Mouse (Mus musculus) spleen, postnatal 4 days (tissue): ENCODE measurements at regions not wholly inside any gene's neighbourhood (a gene's known extent, or its start where the extent isn't known, plus 50 kb on each side); places are given as distances from the start of the nearest gene placed in this dataset.

ENCODE experiments used
- DNase-seq, 2 experiments: peaks; one replicate each; pipeline ENCODE4 v3.0.0; 2022; ENCODE audit warnings: low spot score in 2 of 2

DNA sequence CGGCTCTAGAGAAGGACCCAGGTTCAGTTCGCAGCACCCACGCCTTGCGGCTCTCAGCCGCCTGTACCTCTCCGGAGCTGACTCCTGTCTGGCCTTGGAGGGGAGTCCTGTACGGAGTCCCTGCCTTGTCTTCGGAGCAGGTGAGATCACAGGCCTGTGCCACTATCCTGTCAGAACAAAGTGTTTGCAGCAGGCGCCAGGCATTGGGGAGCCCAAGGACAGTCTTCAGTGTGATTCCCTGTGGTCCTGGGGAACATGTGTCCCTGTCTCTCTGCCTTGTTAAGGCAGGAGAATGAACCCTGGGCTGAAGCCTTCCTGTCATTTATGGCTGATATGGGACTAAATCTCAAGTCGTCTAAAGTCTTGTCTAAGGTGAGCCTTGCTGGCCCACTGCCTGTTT, 176.5 kb downstream of the Vrk1 start:
- DNase-seq = no peak

GRCm38 (mm10) chr12:106191771-106192170, 181.7 kb downstream of the Vrk1 start:
- DNase-seq = no peak

- no peak for DNase-seq
Observed at GRCm38 (mm10) chr12:106199302-106199701, 189.3 kb downstream of the Vrk1 start.

GRCm38 (mm10) chr12:106203526-106203925, 193.5 kb downstream of the Vrk1 start:
- DNase-seq = no peak

GRCm38 (mm10) chr12:106210959-106211358, 200.9 kb downstream of the Vrk1 start:
- no peak for DNase-seq

DNA sequence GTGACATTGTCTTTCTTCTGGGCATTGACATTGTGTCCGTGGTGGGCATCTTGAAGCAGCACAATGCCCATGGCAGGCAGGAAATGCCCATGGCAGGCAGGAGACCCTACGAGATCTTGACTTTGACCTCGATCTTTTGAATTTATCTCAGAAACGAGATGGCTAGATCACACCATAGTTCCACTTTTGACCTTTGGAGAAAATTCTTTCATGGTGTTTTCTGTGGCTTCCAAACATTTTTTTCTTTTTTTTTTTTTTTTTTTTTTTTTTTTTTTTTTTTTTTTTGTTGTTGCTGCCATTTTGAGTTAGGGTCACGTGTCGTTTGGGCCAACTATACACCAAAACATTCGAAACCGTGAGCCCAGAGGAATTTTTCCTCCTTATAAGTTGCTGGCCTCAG, 201.5 kb downstream of the Vrk1 start:
- no peak for DNase-seq

GRCm38 (mm10) chr12:106212397-106212796, 202.4 kb downstream of the Vrk1 start:
- DNase-seq = no peak

- DNase-seq = no peak
Observed at GRCm38 (mm10) chr12:106220071-106220470, 210.0 kb downstream of the Vrk1 start.

- no peak for DNase-seq
Observed at GRCm38 (mm10) chr12:106226276-106226675, 216.2 kb downstream of the Vrk1 start.

DNA sequence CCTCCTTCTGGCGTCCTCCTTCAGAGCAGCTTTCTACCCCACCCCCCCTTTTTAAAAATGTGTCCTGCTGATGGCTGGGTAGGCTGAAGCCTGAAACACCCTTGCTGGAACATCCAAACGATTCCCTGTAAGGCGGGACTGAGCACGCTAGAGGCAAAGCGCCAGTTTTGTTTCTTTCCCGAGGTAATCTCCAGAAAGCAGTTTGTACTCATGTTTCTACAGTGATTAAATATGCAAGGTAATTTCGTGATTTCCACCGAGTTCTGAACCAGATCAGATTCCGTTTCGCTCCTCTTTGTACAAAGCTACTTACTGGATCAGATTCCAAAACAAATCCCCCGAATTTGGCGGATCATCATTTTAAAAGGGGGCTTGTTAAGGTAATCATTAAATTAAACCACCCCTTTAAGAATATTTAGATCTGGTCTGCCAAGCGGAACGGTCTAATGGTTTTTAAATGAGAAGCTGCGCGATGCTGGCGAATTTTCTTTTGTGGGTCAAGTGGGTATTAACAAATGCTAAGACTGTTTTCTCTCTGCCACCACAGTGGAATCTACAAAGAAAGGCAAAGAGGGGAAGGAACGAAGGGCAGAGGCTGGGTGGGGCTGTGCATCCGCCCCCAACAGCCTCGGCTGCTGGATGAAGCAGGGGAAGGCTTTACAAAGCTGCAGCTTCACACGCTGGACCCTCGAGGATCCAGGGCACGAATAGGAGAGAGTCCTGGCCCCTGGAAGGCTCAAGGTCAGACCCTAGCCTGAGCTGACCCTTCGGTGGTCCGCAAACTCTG, 216.9 kb downstream of the Vrk1 start:
- no peak for DNase-seq

GRCm38 (mm10) chr12:106227563-106227840, 217.5 kb downstream of the Vrk1 start:
- DNase-seq = no peak

DNA sequence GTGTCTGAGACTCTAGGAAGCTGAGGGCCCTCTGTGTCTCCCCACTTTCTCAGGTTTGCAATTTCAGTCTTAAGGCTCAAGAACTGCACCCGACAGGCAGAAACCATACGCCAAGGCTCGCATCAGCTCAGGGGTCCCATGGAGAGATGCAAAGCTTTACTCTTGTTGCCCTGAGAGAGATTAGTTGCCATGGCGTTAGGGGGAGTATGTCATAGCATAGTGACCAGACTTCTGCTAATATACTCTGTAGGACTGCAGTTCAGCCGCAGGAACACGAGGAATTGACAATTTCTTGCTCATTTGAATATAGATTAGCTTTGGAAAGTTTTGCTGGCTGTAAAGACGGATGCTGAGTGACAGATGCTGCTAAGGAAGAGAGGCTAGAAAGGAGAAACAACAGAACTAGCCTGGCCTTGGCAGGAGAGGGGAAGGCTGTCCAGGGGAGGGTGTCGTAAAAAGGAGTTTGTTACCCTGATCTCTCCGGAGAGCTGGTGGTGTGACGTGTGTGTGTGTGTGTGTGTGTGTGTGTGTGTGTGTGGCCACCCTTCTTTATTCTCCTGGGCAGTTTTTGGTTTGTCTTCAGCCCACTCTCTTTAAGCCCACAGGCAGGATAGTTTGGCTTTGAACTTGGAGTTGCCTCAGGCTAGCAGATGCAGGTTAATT, 235.3 kb downstream of the Vrk1 start:
- no peak for DNase-seq

DNA sequence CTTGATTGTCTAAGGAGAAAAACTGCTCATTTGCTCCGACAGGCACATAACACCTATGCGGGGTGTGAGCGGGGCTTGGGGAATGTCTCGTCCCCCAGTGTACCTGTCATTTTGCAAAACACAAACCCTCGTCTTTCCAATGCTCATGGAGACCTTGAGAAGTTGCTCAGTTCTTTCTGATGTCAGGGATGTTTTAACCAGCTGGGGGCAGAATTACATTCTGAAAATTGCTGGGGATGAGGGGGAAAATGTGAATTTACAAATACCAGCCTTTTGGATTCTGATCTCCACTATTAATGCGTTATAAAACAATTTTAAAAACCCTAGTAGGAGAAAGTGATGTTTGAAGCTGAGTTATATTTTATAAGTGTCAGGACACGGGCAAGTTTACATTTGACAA, 263.6 kb downstream of the Vrk1 start:
- no peak for DNase-seq

- DNase-seq = no peak
Observed at GRCm38 (mm10) chr12:106277886-106278285, 267.9 kb downstream of the Vrk1 start.

DNA sequence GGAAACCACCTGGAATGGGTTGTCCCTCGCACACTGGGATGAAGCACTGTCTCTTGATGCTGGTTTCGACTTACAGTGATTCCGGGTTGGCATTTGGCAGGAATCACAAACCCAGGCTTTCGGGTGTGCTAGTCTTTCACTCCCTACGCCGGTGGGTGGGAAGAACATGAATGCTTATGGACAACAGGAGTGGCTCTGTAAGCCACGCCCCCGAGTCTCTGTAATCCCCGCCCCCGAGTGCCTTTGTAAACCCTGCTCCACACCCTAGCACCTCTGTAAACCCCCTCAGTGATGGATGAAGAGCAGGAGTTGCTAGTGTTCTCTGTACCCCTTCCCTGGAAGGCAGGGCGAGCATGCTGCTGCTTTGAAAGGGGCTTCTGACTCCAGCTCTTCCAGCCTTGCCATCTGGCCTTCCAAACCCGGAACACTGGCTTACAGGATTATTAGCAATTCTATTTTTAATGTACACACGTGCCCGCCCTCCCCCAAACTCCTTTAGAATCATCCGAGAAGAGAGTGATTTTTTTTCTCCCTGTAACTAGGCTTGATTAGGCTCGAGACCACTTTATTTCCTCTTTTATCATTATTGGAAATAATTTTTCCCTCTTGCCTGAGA, 272.6 kb downstream of the Vrk1 start:
- DNase-seq = no peak

DNA sequence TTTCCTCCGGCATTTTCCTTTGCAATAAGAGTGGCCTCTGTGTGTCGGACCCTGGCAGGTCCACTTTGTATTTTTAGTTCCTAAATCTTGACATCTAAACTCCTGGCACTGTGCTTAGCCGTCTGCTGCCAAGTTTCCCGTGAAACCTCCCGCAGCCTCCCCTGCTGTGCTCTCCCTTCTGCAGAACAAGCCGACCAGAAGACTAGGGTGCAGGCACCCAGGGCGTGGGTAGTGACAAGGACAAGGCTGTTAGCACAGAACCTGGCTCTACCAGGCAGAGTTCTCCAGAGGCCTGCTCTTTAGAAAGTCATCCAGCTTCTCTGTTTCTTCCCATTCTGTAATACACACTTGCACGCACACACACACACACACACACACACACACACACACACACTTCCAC, 274.8 kb downstream of the Vrk1 start:
- no peak for DNase-seq

GRCm38 (mm10) chr12:106288791-106289515, 278.9 kb downstream of the Vrk1 start:
- no peak for DNase-seq

- no peak for DNase-seq
Observed at GRCm38 (mm10) chr12:106291476-106292046, 281.5 kb downstream of the Vrk1 start.

GRCm38 (mm10) chr12:106293117-106293516, 283.1 kb downstream of the Vrk1 start:
- no peak for DNase-seq

DNA sequence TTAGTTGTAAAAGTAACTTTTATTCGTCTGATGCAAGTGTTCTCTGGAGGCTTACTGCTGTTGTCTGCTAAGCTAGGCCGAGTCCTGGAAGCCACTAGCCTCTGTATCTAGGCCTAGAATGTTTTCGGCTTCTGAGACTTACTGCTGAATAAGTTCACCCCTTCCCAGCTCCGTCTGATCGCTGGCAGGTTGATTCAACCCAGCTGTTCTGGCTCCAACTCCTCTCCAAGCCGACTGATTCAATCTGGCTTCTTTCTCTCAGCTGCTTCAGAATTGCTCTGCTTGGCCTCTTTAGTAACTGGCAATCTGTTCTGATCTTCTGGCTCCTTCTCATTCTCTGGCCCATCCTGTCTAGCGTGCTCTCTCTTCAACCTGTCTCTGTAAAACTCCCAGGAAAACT, 285.6 kb downstream of the Vrk1 start:
- DNase-seq = no peak

GRCm38 (mm10) chr12:106302617-106303016, 292.6 kb downstream of the Vrk1 start:
- no peak for DNase-seq

DNA sequence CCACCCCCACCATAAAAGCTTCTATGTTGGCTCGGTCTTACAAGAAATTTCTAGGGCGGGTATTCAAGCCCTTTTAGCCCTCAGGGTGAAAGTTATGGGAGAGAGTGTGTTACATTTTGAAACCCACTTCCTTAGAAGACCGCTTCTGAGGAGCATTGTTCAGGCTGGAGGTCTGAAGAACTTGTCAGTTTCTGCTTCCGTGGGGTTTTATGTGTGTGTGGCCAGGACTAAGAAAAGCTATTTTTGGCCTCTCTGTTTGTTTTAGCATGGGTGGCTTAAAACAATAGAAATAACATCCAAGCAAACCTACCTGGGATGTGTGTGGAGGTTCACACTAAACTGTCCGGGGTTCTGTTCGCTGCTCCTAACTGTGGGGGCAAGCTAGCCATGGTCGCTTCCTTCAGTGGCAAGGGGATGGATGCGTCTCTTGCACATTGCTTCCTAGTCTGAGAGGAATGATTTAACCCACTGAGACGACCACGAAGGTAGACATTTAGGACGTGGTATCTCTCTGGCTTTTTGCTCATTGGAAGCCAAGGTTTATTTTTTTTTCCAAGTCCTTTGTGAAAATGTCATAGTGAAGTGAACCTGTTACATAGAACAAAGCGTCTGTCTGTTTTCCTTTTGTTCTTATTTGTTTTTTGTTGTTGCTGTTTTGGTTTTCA, 298.4 kb downstream of the Vrk1 start:
- no peak for DNase-seq
